Mouse (Mus musculus) intestine, embryonic 14.5 days (tissue): ENCODE data around the gene Rslcan18. TPM values are rescaled to one million over a fixed set of nuclear protein-coding genes. Genes with fewer than 3 reads are reported as not detected.

Source experiments
- ATAC-seq: fragments of 200-750 bp; cut with Nextera tagmentation; replicated peaks from 2 replicates; pipeline ENCODE4 v1.8.0; 2017; ENCODE audit warnings: low read depth, moderate number of reproducible peaks, moderate TSS enrichment, moderate library complexity; ENCODE audit not compliant: low FRiP score, low TSS enrichment
- DNase-seq: peaks from one replicate; pipeline ENCODE4 v3.0.0-alpha.2; 2018; ENCODE audit warnings: low spot score
- H3K27ac ChIP-seq: fragments of 300-500 bp; sonication (generic); 2 replicates; pipeline ENCODE4 v1.5.1; 2014; ENCODE audit warnings: low read depth, mild to moderate bottlenecking, control low read depth
- H3K27me3 ChIP-seq: fragments of 300-500 bp; sonication (generic); replicated peaks from 2 replicates; pipeline ENCODE4 v1.6.1; 2014; ENCODE audit warnings: low read length, control low read depth; ENCODE audit not compliant: control insufficient read depth, insufficient read depth
- H3K36me3 ChIP-seq: fragments of 300-500 bp; sonication (generic); 2 replicates; pipeline ENCODE4 v1.6.1; 2014; ENCODE audit warnings: low read length, control low read depth; ENCODE audit not compliant: control insufficient read depth, insufficient read depth
- H3K4me1 ChIP-seq: fragments of 300-500 bp; sonication (generic); replicated peaks from 2 replicates; pipeline ENCODE4 v1.6.1; 2014; ENCODE audit warnings: low read length, control low read depth, mixed read lengths; ENCODE audit not compliant: control insufficient read depth, insufficient read depth
- H3K4me2 ChIP-seq: fragments of 300-500 bp; sonication (generic); 2 replicates; pipeline ENCODE4 v1.6.1; 2014; ENCODE audit warnings: low read length
- H3K4me3 ChIP-seq: fragments of 300-500 bp; sonication (generic); 2 replicates; pipeline ENCODE4 v1.5.1; 2014; ENCODE audit warnings: low read depth, low read length, control low read depth, mixed read lengths
- H3K9ac ChIP-seq: fragments of 300-500 bp; sonication (generic); 2 replicates; pipeline ENCODE4 v1.6.1; 2014; ENCODE audit warnings: mild to moderate bottlenecking, low read length
- H3K9me3 ChIP-seq: fragments of 300-500 bp; sonication (generic); 2 replicates; pipeline ENCODE4 v1.6.1; 2016; ENCODE audit warnings: low read length, control low read depth; ENCODE audit not compliant: control insufficient read depth
- WGBS: fragments of 180-500 bp; shearing (Covaris S2); extraction: QIAGEN DNeasy Blood & Tissue Kit; methylation state at CpG from one replicate; pipeline ENCODE4 v1.1.7; 2014; 5-methylcytosine and 5-hydroxymethylcytosine counted together
- polyA plus RNA-seq: library from polyadenylated mRNA; unstranded; fragments of >200 nt; fragmentation: Nextera tagmentation; extraction: Ambion mirVana; gene quantifications from 2 replicates; pipeline ENCODE4 v1.2.1, GENCODE M21; 2014

The Rslcan18 gene
- polyA plus RNA-seq, 1 experiment from 2014 or later: 0.28 TPM

GRCm38 (mm10) chr13:67065386-67065785 lies 50.7 kb downstream of the Rslcan18 start:
- DNase-seq (no peak), ATAC-seq (no peak)
- H3K36me3 ChIP-seq: peaks cover 14% of the 10 kb centered on the region
- no peak overlapping the region for H3K4me3 ChIP-seq
- 89% methylated on average over 8 of the region's 8 CpGs for WGBS
- H3K9me3 ChIP-seq: peaks cover 8% of the 10 kb centered on the region
- H3K27ac ChIP-seq: no peak overlapping the region
- H3K4me2 ChIP-seq: no peak overlapping the region
- no peaks in the 10 kb centered on the region for H3K27me3 ChIP-seq
- H3K4me1 ChIP-seq: no peaks in the 10 kb centered on the region
- H3K9ac ChIP-seq: no peak overlapping the region

- H3K4me2 ChIP-seq: no peak overlapping the region
- H3K36me3 ChIP-seq: no peaks in the 10 kb centered on the region
- H3K4me1 ChIP-seq: no peaks in the 10 kb centered on the region
- no peaks in the 10 kb centered on the region for H3K27me3 ChIP-seq
- H3K9ac ChIP-seq: no peak overlapping the region
- DNase-seq: no peak
- ATAC-seq: no peak
- 57% methylated on average over 7 of the region's 7 CpGs for WGBS
- no peak overlapping the region for H3K27ac ChIP-seq
- no peaks in the 10 kb centered on the region for H3K9me3 ChIP-seq
- H3K4me3 ChIP-seq: no peak overlapping the region
Observed at GRCm38 (mm10) chr13:67062427-67062826, 53.6 kb downstream of the Rslcan18 start.

- DNase-seq (peak; percentile 96), ATAC-seq (peak; percentile 95)
- H3K27me3 ChIP-seq: no peaks in the 10 kb centered on the region
- no peaks in the 10 kb centered on the region for H3K9me3 ChIP-seq
- peak within 1 kb of the TSS; percentile 74 for H3K4me3 ChIP-seq
- peak within 1 kb of the TSS; percentile 48 for H3K9ac ChIP-seq
- no peaks in the 10 kb centered on the region for H3K4me1 ChIP-seq
- 0% methylated on average over 27 of the region's 27 CpGs for WGBS
- H3K27ac ChIP-seq: peak within 1 kb of the TSS; percentile 80
- peak within 1 kb of the TSS; percentile 84 for H3K4me2 ChIP-seq
- H3K36me3 ChIP-seq: no peaks in the 10 kb centered on the region
Observed at GRCm38 (mm10) chr13:67060786-67061358, 55.2 kb downstream of the Rslcan18 start, which contains the start of gene Zfp712. TSS of gene Zfp712 (minus strand) at chr13:67061170.

GRCm38 (mm10) chr13:67060161-67060785 lies 55.8 kb downstream of the Rslcan18 start:
- WGBS: 5% methylated on average over 12 of the region's 12 CpGs
- peak overlapping the region; percentile 74 for H3K4me3 ChIP-seq
- no peaks in the 10 kb centered on the region for H3K36me3 ChIP-seq
- H3K27me3 ChIP-seq: no peaks in the 10 kb centered on the region
- H3K4me1 ChIP-seq: no peaks in the 10 kb centered on the region
- H3K9ac ChIP-seq: peak overlapping the region; percentile 48
- H3K27ac ChIP-seq: peak overlapping the region; percentile 80
- peak; percentile 59 for ATAC-seq
- no peaks in the 10 kb centered on the region for H3K9me3 ChIP-seq
- H3K4me2 ChIP-seq: peak overlapping the region; percentile 84
- DNase-seq: no peak

Other genes with a start within 250 kb of the Rslcan18 start
- gene Gm10767, start 211.3 kb downstream of the Rslcan18 start, polyA plus RNA-seq: 0.97 and 1.3 TPM in 2 replicates
- gene Zfp712, start 55.1 kb downstream of the Rslcan18 start, polyA plus RNA-seq: 3.4 and 4.9 TPM in 2 replicates
- gene Zfp708, start 18.3 kb downstream of the Rslcan18 start, polyA plus RNA-seq: 4.2 and 5.6 TPM in 2 replicates
- 3.2 and 4.9 TPM in 2 replicates for gene Gm28557, start 7.7 kb downstream of the Rslcan18 start, polyA plus RNA-seq
- 2.0 and 2.4 TPM in 2 replicates for gene Zfp759, start 5.4 kb upstream of the Rslcan18 start, polyA plus RNA-seq
- gene Rsl1, start 56.9 kb upstream of the Rslcan18 start, polyA plus RNA-seq: 5.3 and 5.6 TPM in 2 replicates
- gene Zfp455, start 78.2 kb upstream of the Rslcan18 start, polyA plus RNA-seq: 1.4 and 1.7 TPM in 2 replicates
- gene Zfp458, start 162.2 kb upstream of the Rslcan18 start, polyA plus RNA-seq: 1.9 and 2.6 TPM in 2 replicates
- gene Zfp457, start 190.2 kb upstream of the Rslcan18 start, polyA plus RNA-seq: 0.70 and 0.90 TPM in 2 replicates
- gene Zfp595, start 216.3 kb upstream of the Rslcan18 start, polyA plus RNA-seq: 2.9 and 3.5 TPM in 2 replicates
- gene Gm28044, start 244.3 kb upstream of the Rslcan18 start, polyA plus RNA-seq: not detected in 2 replicates
- 1.0 and 1.8 TPM in 2 replicates for gene Zfp953, start 244.3 kb upstream of the Rslcan18 start, polyA plus RNA-seq